Mouse (Mus musculus) MEL (cell line): ENCODE results near the gene Pdcd1. TPM values are rescaled to one million over a fixed set of nuclear protein-coding genes. Genes with fewer than 3 reads are reported as not detected.

Experiments
- DNase-seq: peaks from one replicate; pipeline ENCODE4 v3.0.0; 2011; ENCODE audit warnings: low read depth, low spot score
- H3K27ac ChIP-seq: 2 replicates; pipeline ENCODE4 v1.5.1; 2012; ENCODE audit warnings: low read depth, mild to moderate bottlenecking, control low read depth, low read length, moderate library complexity; ENCODE audit not compliant: control insufficient read depth
- H3K27me3 ChIP-seq, 2 experiments: fragments of 150-350 bp in 1 of 2; sonication (generic) in 1 of 2; 2 replicates each; pipeline ENCODE4 v1.6.1; 2012; ENCODE audit warnings: low read length in 2 of 2, mild to moderate bottlenecking in 2 of 2, improper control_type of control experiment in 1 of 2, moderate library complexity in 1 of 2; ENCODE audit not compliant: insufficient read depth in 2 of 2, control insufficient read depth in 1 of 2
- H3K36me3 ChIP-seq, 2 experiments: 2 replicates each; pipeline ENCODE4 v1.6.1; 2012 to 2014; ENCODE audit warnings: low read length in 2 of 2, improper control_type of control experiment in 1 of 2, inconsistent platforms in 1 of 2, mild to moderate bottlenecking in 1 of 2; ENCODE audit not compliant: insufficient read depth in 2 of 2, control insufficient read depth in 1 of 2
- H3K4me1 ChIP-seq, 2 experiments: fragments of 150-350 bp in 1 of 2; sonication (generic) in 1 of 2; 2 replicates each; pipeline ENCODE4 v1.6.1; 2012; ENCODE audit warnings: low read length in 2 of 2, improper control_type of control experiment in 1 of 2, mild to moderate bottlenecking in 1 of 2; ENCODE audit not compliant: insufficient read depth in 2 of 2, control insufficient read depth in 1 of 2
- H3K4me3 ChIP-seq, 2 experiments: fragments of 150-350 bp in 1 of 2; sonication (generic) in 1 of 2; 2 replicates each; pipeline ENCODE4 v1.5.1; 2012; ENCODE audit warnings: low read depth in 2 of 2, low read length in 2 of 2, mild to moderate bottlenecking in 2 of 2, moderate library complexity in 2 of 2, control low read depth in 1 of 2, improper control_type of control experiment in 1 of 2; ENCODE audit not compliant: control insufficient read depth in 1 of 2, insufficient read depth in 1 of 2
- H3K79me2 ChIP-seq: 2 replicates; pipeline ENCODE4 v1.6.1; 2012; ENCODE audit warnings: mild to moderate bottlenecking, low read length, moderate library complexity; ENCODE audit not compliant: control insufficient read depth, poor library complexity, insufficient read depth
- H3K9ac ChIP-seq: 2 replicates; pipeline ENCODE4 v1.6.1; 2012; ENCODE audit warnings: low read depth, mild to moderate bottlenecking, control low read depth, low read length, moderate library complexity; ENCODE audit not compliant: control insufficient read depth, poor library complexity, severe bottlenecking
- H3K9me3 ChIP-seq: fragments of 150-350 bp; sonication (generic); replicated peaks from 2 replicates; pipeline ENCODE4 v1.6.1; 2012; ENCODE audit warnings: mild to moderate bottlenecking, low read length, improper control_type of control experiment, moderate library complexity; ENCODE audit not compliant: insufficient read depth
- BHLHE40 ChIP-seq: IDR thresholded peaks from 2 replicates; pipeline ENCODE4 v1.6.1; 2012; ENCODE audit warnings: low read depth, mild to moderate bottlenecking, inconsistent platforms, low read length, improper control_type of control experiment, borderline replicate concordance
- ELF1 ChIP-seq: IDR thresholded peaks from 2 replicates; pipeline ENCODE4 v1.6.1; 2014; ENCODE audit warnings: low read depth, mild to moderate bottlenecking, inconsistent platforms, low read length, improper control_type of control experiment, moderate library complexity
- EP300 ChIP-seq, 2 experiments: IDR thresholded peaks; 2 replicates each; pipeline ENCODE4 v1.6.1; 2011; ENCODE audit warnings: improper control_type of control experiment in 2 of 2, low read length in 2 of 2, low read depth in 1 of 2, mild to moderate bottlenecking in 1 of 2
- GABPA ChIP-seq: IDR thresholded peaks from 2 replicates; pipeline ENCODE4 v1.6.1; 2012; ENCODE audit warnings: low read depth, mild to moderate bottlenecking, inconsistent platforms, low read length, improper control_type of control experiment, moderate library complexity
- GATA1 ChIP-seq: IDR thresholded peaks from 2 replicates; pipeline ENCODE4 v1.6.1; 2011; ENCODE audit warnings: low read depth, low read length, improper control_type of control experiment
- KAT2A ChIP-seq: conservative IDR thresholded peaks from 2 replicates; pipeline ENCODE4 v1.6.1; 2012; ENCODE audit warnings: low read depth, low read length, improper control_type of control experiment, inconsistent platforms
- MAX ChIP-seq: IDR thresholded peaks from 2 replicates; pipeline ENCODE4 v1.6.1; 2011; ENCODE audit warnings: low read length, improper control_type of control experiment
- MAZ ChIP-seq: IDR thresholded peaks from 2 replicates; pipeline ENCODE4 v1.6.1; 2012; ENCODE audit warnings: low read depth, mild to moderate bottlenecking, inconsistent platforms, low read length, improper control_type of control experiment
- MEF2A ChIP-seq: IDR thresholded peaks from 2 replicates; pipeline ENCODE4 v1.6.1; 2014; ENCODE audit warnings: low read depth, mild to moderate bottlenecking, inconsistent platforms, low read length, improper control_type of control experiment; ENCODE audit not compliant: poor library complexity, insufficient replicate concordance, severe bottlenecking; ENCODE audit errors: extremely low read depth
- MXI1 ChIP-seq: IDR thresholded peaks from 2 replicates; pipeline ENCODE4 v1.6.1; 2011; ENCODE audit warnings: mild to moderate bottlenecking, low read depth, low read length, improper control_type of control experiment
- MYB ChIP-seq: IDR thresholded peaks from 2 replicates; pipeline ENCODE4 v1.6.1; 2011; ENCODE audit warnings: mild to moderate bottlenecking, low read depth, low read length, improper control_type of control experiment
- MYC ChIP-seq: IDR thresholded peaks from 2 replicates; pipeline ENCODE4 v1.6.1; 2011; ENCODE audit warnings: low read depth, mild to moderate bottlenecking, low read length, improper control_type of control experiment, moderate library complexity
- NELFE ChIP-seq: IDR thresholded peaks from 2 replicates; pipeline ENCODE4 v1.6.1; 2011; ENCODE audit warnings: low read depth, low read length, improper control_type of control experiment
- NRF1 ChIP-seq: IDR thresholded peaks from 2 replicates; pipeline ENCODE4 v1.6.1; 2014; ENCODE audit warnings: low read depth, mild to moderate bottlenecking, inconsistent platforms, low read length, improper control_type of control experiment, moderate library complexity; ENCODE audit not compliant: poor library complexity, insufficient read depth, severe bottlenecking
- POLR2A ChIP-seq, 2 experiments: IDR thresholded peaks; 2 replicates each; pipeline ENCODE4 v1.6.1; 2011 to 2012; ENCODE audit warnings: low read length in 2 of 2, mild to moderate bottlenecking in 2 of 2, control low read depth in 1 of 2, improper control_type of control experiment in 1 of 2, low read depth in 1 of 2, moderate library complexity in 1 of 2; ENCODE audit not compliant: control insufficient read depth in 1 of 2, insufficient read depth in 1 of 2, poor library complexity in 1 of 2
- POLR2AphosphoS5 ChIP-seq: IDR thresholded peaks from 2 replicates; pipeline ENCODE4 v1.6.1; 2012; ENCODE audit warnings: low read depth, borderline replicate concordance, mild to moderate bottlenecking, inconsistent platforms, low read length, moderate library complexity, mixed read lengths
- RAD21 ChIP-seq: IDR thresholded peaks from 2 replicates; pipeline ENCODE4 v1.6.1; 2011; ENCODE audit warnings: mild to moderate bottlenecking, low read depth, low read length, improper control_type of control experiment
- RCOR1 ChIP-seq: IDR thresholded peaks from 2 replicates; pipeline ENCODE4 v1.6.1; 2012; ENCODE audit warnings: low read depth, mild to moderate bottlenecking, inconsistent platforms, low read length, improper control_type of control experiment
- SMC3 ChIP-seq: IDR thresholded peaks from 2 replicates; pipeline ENCODE4 v1.6.1; 2011; ENCODE audit warnings: low read depth, low read length, improper control_type of control experiment
- TAL1 ChIP-seq: IDR thresholded peaks from 2 replicates; pipeline ENCODE4 v1.6.1; 2012; ENCODE audit warnings: mild to moderate bottlenecking, inconsistent platforms, low read length, moderate library complexity, mixed read lengths
- TBP ChIP-seq: IDR thresholded peaks from 2 replicates; pipeline ENCODE4 v1.8.0; 2011; ENCODE audit warnings: low read depth, low read length, improper control_type of control experiment
- TCF12 ChIP-seq: IDR thresholded peaks from 2 replicates; pipeline ENCODE4 v1.6.1; 2014; ENCODE audit warnings: low read depth, mild to moderate bottlenecking, inconsistent platforms, low read length, improper control_type of control experiment, moderate library complexity
- UBTF ChIP-seq: IDR thresholded peaks from 2 replicates; pipeline ENCODE4 v1.6.1; 2012; ENCODE audit warnings: low read depth, mild to moderate bottlenecking, inconsistent platforms, low read length, improper control_type of control experiment, moderate library complexity, borderline replicate concordance; ENCODE audit not compliant: insufficient read depth
- USF1 ChIP-seq: IDR thresholded peaks from 2 replicates; pipeline ENCODE4 v1.6.1; 2014; ENCODE audit warnings: low read depth, mild to moderate bottlenecking, inconsistent platforms, low read length, improper control_type of control experiment, moderate library complexity
- USF2 ChIP-seq, 2 experiments: IDR thresholded peaks; 2 replicates each; pipeline ENCODE4 v1.6.1; 2011 to 2012; ENCODE audit warnings: improper control_type of control experiment in 2 of 2, low read length in 2 of 2, borderline replicate concordance in 1 of 2, inconsistent platforms in 1 of 2, low read depth in 1 of 2, mild to moderate bottlenecking in 1 of 2; ENCODE audit not compliant: insufficient read depth in 1 of 2
- ZMIZ1 ChIP-seq: IDR thresholded peaks from 2 replicates; pipeline ENCODE4 v1.6.1; 2012; ENCODE audit warnings: low read depth, mild to moderate bottlenecking, inconsistent platforms, low read length, improper control_type of control experiment, moderate library complexity
- ZNF384 ChIP-seq: IDR thresholded peaks from 2 replicates; pipeline ENCODE4 v1.6.1; 2012; ENCODE audit warnings: low read depth, mild to moderate bottlenecking, inconsistent platforms, low read length, improper control_type of control experiment
- polyA plus RNA-seq, 2 experiments: library from polyadenylated mRNA; stranded (reverse) in 1 of 2; unstranded in 1 of 2; fragments of >175 nt in 1 of 2; fragments of >200 nt in 1 of 2; gene quantifications; 2 replicates each; pipeline versions ENCODE4 v1.2.1 to v1.2.4; 2012; ENCODE audit warnings: low replicate concordance in 2 of 2, low read depth in 1 of 2; ENCODE audit not compliant: insufficient read length in 2 of 2, insufficient read depth in 1 of 2, missing spikeins in 1 of 2
- total RNA-seq: library from RNA; depleted of rRNA; stranded (reverse); fragments of 300-350 nt; gene quantifications from 2 replicates; pipeline ENCODE4 v1.2.3, GENCODE M21; 2012

Gene Pdcd1
- total and polyA plus RNA-seq, 3 experiments: 0.13 TPM; not detected in 2

- no peaks in the 10 kb centered on the region for H3K79me2 ChIP-seq
- peak; percentile 47 for DNase-seq
- H3K4me3 ChIP-seq: no peak overlapping the region
- TF ChIP-seq POLR2AphosphoS5 (no peak), RCOR1 (no peak), RAD21 (no peak), MYC (no peak), MYB (no peak), ELF1 (no peak), USF2 (IDR thresholded peaks at IDR 0.05; ENCODE audit: borderline replicate concordance in 1 of 2, insufficient read depth in 1 of 2, low read depth in 1 of 2, low read length in 2 of 2) (no peak), MEF2A (no peak), ZMIZ1 (no peak), MXI1 (no peak), EP300 (IDR thresholded peaks at IDR 0.05; ENCODE audit: low read depth in 1 of 2, low read length in 2 of 2) (no peak), TCF12 (no peak), NELFE (no peak), NRF1 (no peak)
- H3K4me1 ChIP-seq: peaks cover 0 to 6% of the 10 kb centered on the region in 2 experiments; a peak in 2 of 4 replicates
- no peaks in the 10 kb centered on the region for H3K9me3 ChIP-seq
- 0 out of 2 replicates have a peak overlapping the region, but pooled peaks have one; percentile 19 for H3K9ac ChIP-seq
- no peaks in the 10 kb centered on the region; a peak in 1 of 4 replicates for H3K27me3 ChIP-seq
- H3K27ac ChIP-seq: no peak overlapping the region
- no peaks in the 10 kb centered on the region for H3K36me3 ChIP-seq
Measured at GRCm38 (mm10) chr1:94046544-94046943, 5.8 kb downstream of the Pdcd1 start.

GRCm38 (mm10) chr1:94045559-94045958 lies 6.8 kb downstream of the Pdcd1 start:
- TF ChIP-seq MAX (no peak), UBTF (no peak), ZNF384 (no peak), GATA1 (no peak), TAL1 (no peak), BHLHE40 (no peak), SMC3 (no peak), POLR2AphosphoS5 (no peak), MAZ (no peak), KAT2A (no peak), TBP (no peak), USF2 (IDR thresholded peaks at IDR 0.05; ENCODE audit: borderline replicate concordance in 1 of 2, insufficient read depth in 1 of 2, low read depth in 1 of 2, low read length in 2 of 2) (no peak), EP300 (IDR thresholded peaks at IDR 0.05; ENCODE audit: low read depth in 1 of 2, low read length in 2 of 2) (no peak), POLR2A (IDR thresholded peaks at IDR 0.05; ENCODE audit: control insufficient read depth in 1 of 2, insufficient read depth in 1 of 2, low read depth in 1 of 2, low read length in 2 of 2, poor library complexity in 1 of 2) (no peak), USF1 (no peak), ZMIZ1 (no peak), GABPA (no peak)
- no peak overlapping the region for H3K9ac ChIP-seq
- no peak overlapping the region for H3K27ac ChIP-seq
- H3K79me2 ChIP-seq: no peaks in the 10 kb centered on the region
- DNase-seq: no peak
- peaks cover 0 to 6% of the 10 kb centered on the region in 2 experiments; a peak in 2 of 4 replicates for H3K4me1 ChIP-seq
- H3K36me3 ChIP-seq: no peaks in the 10 kb centered on the region
- no peaks in the 10 kb centered on the region; a peak in 1 of 4 replicates for H3K27me3 ChIP-seq
- H3K9me3 ChIP-seq: no peaks in the 10 kb centered on the region
- H3K4me3 ChIP-seq: no peak overlapping the region
